Mouse (Mus musculus): ENCODE measurements around the gene Abcg3. TPM values are rescaled to one million over a fixed set of nuclear protein-coding genes. Genes with fewer than 3 reads are reported as not detected.

Gene Abcg3
- polyA plus RNA-seq (2012; rRNA removed), result 0.16 TPM in 1 of 2 replicates, not detected in the other

DNA sequence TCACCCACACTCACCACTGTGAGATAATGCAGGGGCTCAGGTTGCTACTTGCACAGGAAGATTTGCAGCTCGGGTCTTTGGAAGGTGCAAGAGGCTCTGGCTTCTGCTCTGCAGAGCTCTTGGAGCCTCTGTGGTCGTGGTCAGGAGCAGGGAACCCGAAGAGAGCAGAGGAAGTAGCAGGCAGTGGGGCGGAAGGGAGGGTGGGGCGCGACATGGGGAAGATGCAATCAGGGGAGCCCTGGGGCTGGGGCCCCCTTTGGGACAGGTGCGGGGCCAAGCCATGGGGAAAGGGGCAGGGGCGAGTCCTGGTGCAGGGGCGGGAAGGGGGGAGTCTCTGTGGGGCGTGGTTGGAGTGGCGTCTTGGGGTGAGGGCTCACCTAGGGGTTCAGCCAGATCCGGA, at the start of gene Abcg3:
Abcg3 (minus strand) TSS at position 184 of the 400 bp plus-strand sequence.

Other genes with a start within 250 kb of the Abcg3 start
- 0.03 and 0.11 TPM in 2 replicates for gene Zfp951, start 122.6 kb downstream of the Abcg3 start, polyA plus RNA-seq (2012; rRNA removed)
- gene Gbp9, start 156.8 kb upstream of the Abcg3 start, polyA plus RNA-seq (2012; rRNA removed), result 0.17 and 0.50 TPM in 2 replicates
- 0.08 TPM in 1 of 2 replicates, not detected in the other for gene Gbp8, start 156.8 kb upstream of the Abcg3 start, polyA plus RNA-seq (2012; rRNA removed)
- gene Gbp4, start 156.9 kb upstream of the Abcg3 start, polyA plus RNA-seq (2012; rRNA removed), result 0.27 and 1.2 TPM in 2 replicates

All from stomach, adult 2 months (tissue).